ENCODE assay signal across 18 mouse cellular contexts in genomic region chr1:119891149-119891548, GRCm38 (mm10). TPM values are rescaled to one million over a fixed set of nuclear protein-coding genes. Genes with fewer than 3 reads are reported as not detected.
DNase-seq lines count a peak whose midpoint lies in the region; ATAC-seq lines count a peak whose summit lies in the region.
"Had no signal": no experiment of that assay in that cellular context is flagged by ENCODE, and none has a peak within 500 bp of the region (broad histone marks: within the 10 kb centered on the region; RNA-seq: fewer than 3 reads in every experiment).

No protein-coding gene starts in this region.

- no peak overlapping the region for H3K4me2 ChIP-seq in midbrain, embryonic 11.5 days
- H3K4me2 ChIP-seq: heart, embryonic 11.5 days; hindbrain, embryonic 15.5 days; liver, embryonic 11.5 days; lung, embryonic 14.5 days had no signal

- H3K36me3 ChIP-seq in midbrain, embryonic 11.5 days (ENCODE audit: control insufficient read depth, insufficient read depth, low read length), result no peaks in the 10 kb centered on the region
- no peaks in the 10 kb centered on the region for H3K36me3 ChIP-seq in midbrain, embryonic 10.5 days
- H3K36me3 ChIP-seq: hindbrain, embryonic 15.5 days had no signal

- DNase-seq in layer of hippocampus, adult 11-12 months (ENCODE audit: low spot score), result peak; percentile 30
- DNase-seq in layer of hippocampus, postnatal 25 days (ENCODE audit: extremely low spot score in 1 of 2, low spot score in 1 of 2), result no peak
- peak; percentile 53 for DNase-seq in midbrain, embryonic 11.5 days (ENCODE audit: low spot score, missing footprints)
- DNase-seq in midbrain, embryonic 10.5 days (ENCODE audit: low spot score), result no peak
- DNase-seq in layer of hippocampus, adult 9-11 months, result peak; percentile 65
- peak; percentile 58 for DNase-seq in right cerebral cortex, postnatal 25 days
- DNase-seq in urinary bladder, postnatal 36 days (ENCODE audit: low spot score in 2 of 2), result no peak
- DNase-seq: heart, postnatal 14 days; kidney, adult 11 months; lung, embryonic 14.5 days; thymus, postnatal 4 days had no signal

- H3K4me3 ChIP-seq in midbrain, embryonic 11.5 days (ENCODE audit: low read depth, low read length), result no peak overlapping the region
- H3K4me3 ChIP-seq in midbrain, embryonic 10.5 days, result no peak overlapping the region
- H3K4me3 ChIP-seq: erythroblast, embryonic 14.5 days; hindbrain, embryonic 15.5 days; megakaryocyte, embryonic 14.5 days had no signal

- H3K27ac ChIP-seq in midbrain, embryonic 11.5 days (ENCODE audit: low read depth, low read length), result no peak overlapping the region
- H3K27ac ChIP-seq in midbrain, embryonic 10.5 days (replicated peaks), result no peak overlapping the region
- H3K27ac ChIP-seq: hindbrain, embryonic 15.5 days; kidney, postnatal 0 days had no signal

- no peaks in the 10 kb centered on the region for H3K27me3 ChIP-seq in midbrain, embryonic 11.5 days (ENCODE audit: control insufficient read depth, insufficient read depth, low read length)
- H3K27me3 ChIP-seq in midbrain, embryonic 10.5 days (ENCODE audit: low read depth, poor library complexity, severe bottlenecking), result no peaks in the 10 kb centered on the region
- H3K27me3 ChIP-seq: hindbrain, embryonic 15.5 days had no signal

- 91% methylated on average over 9 of the region's 9 CpGs for WGBS in midbrain, embryonic 11.5 days
- 89% methylated on average over 9 of the region's 9 CpGs for WGBS in midbrain, embryonic 10.5 days

- H3K9ac ChIP-seq in midbrain, embryonic 11.5 days (ENCODE audit: low read length), result no peak overlapping the region
- H3K9ac ChIP-seq: hindbrain, embryonic 15.5 days; lung, embryonic 14.5 days had no signal

- no peaks in the 10 kb centered on the region for H3K9me3 ChIP-seq in midbrain, embryonic 11.5 days (ENCODE audit: control insufficient read depth, low read length)
- H3K9me3 ChIP-seq in midbrain, embryonic 10.5 days (replicated peaks), result no peaks in the 10 kb centered on the region
- H3K9me3 ChIP-seq: hindbrain, embryonic 15.5 days; megakaryocyte, embryonic 14.5 days had no signal

- no peaks in the 10 kb centered on the region for H3K4me1 ChIP-seq in midbrain, embryonic 11.5 days (ENCODE audit: control insufficient read depth, insufficient read depth, low read length)
- peaks cover 4% of the 10 kb centered on the region; the same call in 1 of the 2 replicates for H3K4me1 ChIP-seq in midbrain, embryonic 10.5 days

- no peak for ATAC-seq in midbrain, embryonic 11.5 days (ENCODE audit: low FRiP score)
- no peak for ATAC-seq in megakaryocyte progenitor cell, adult 5-6 weeks (replicated peaks; ENCODE audit: poor library complexity)

RNA-seq across cellular contexts. Expression of gene Tmem177, which starts 21.9 kb away (rescaled TPM):
- 1 to 10 TPM; 6.2 to 6.6 TPM for total RNA-seq in layer of hippocampus, postnatal 25 days (2021)
- polyA plus RNA-seq in midbrain, embryonic 11.5 days (2014; fragmentation: Nextera tagmentation; extraction: Ambion mirVana), result 9.2 and 10.8 TPM in 2 replicates
- 12.5 and 13.2 TPM in 2 replicates for polyA plus RNA-seq in midbrain, embryonic 10.5 days (2016; fragmentation: Nextera tagmentation; extraction: Ambion mirVana)
- 3.8 and 4.0 TPM in 2 replicates for total RNA-seq in megakaryocyte progenitor cell, adult 5-6 weeks (2015)
- total RNA-seq in megakaryocyte progenitor cell, adult 5-6 weeks (2017), result 2.0 and 4.7 TPM in 2 replicates

RNA-seq across cellular contexts. Expression of gene Ptpn4, which starts 53.7 kb away (rescaled TPM):
- total RNA-seq in layer of hippocampus, postnatal 25 days (2021), result 10 to 100 TPM; 60.7 to 63.4 TPM
- 12.9 and 17.7 TPM in 2 replicates for polyA plus RNA-seq in midbrain, embryonic 11.5 days (2014; fragmentation: Nextera tagmentation; extraction: Ambion mirVana)
- polyA plus RNA-seq in midbrain, embryonic 10.5 days (2016; fragmentation: Nextera tagmentation; extraction: Ambion mirVana), result 7.3 and 7.9 TPM in 2 replicates
- total RNA-seq in megakaryocyte progenitor cell, adult 5-6 weeks (2015), result 18.8 and 21.3 TPM in 2 replicates
- 8.1 and 9.5 TPM in 2 replicates for total RNA-seq in megakaryocyte progenitor cell, adult 5-6 weeks (2017)

Comparison
In these comparisons a context has a peak if more than half of its experiments do, and no peak if none do; other contexts are left out.
1. DNase-seq: peak in layer of hippocampus, adult 11-12 months (single experiment), midbrain, embryonic 11.5 days (single experiment), layer of hippocampus, adult 9-11 months (single experiment) and right cerebral cortex, postnatal 25 days (single experiment); none in layer of hippocampus, postnatal 25 days (0 of 2), midbrain, embryonic 10.5 days (single experiment) and urinary bladder, postnatal 36 days (0 of 2).